Mouse (Mus musculus) heart, embryonic 11.5 days (tissue): ENCODE data around the gene Mex3a. TPM values are rescaled to one million over a fixed set of nuclear protein-coding genes. Genes with fewer than 3 reads are reported as not detected.
"Not testable (repeated sequence)": the region's sequence is repeated elsewhere in the genome, so short reads cannot be mapped to it uniquely, and the experiment has no call there.

Experiments
- ATAC-seq: fragments of 200-750 bp; cut with Nextera tagmentation; replicated peaks from 2 replicates; pipeline ENCODE4 v1.8.0; 2017; ENCODE audit warnings: moderate library complexity; ENCODE audit not compliant: insufficient number of reproducible peaks, low FRiP score, low TSS enrichment
- H3K27ac ChIP-seq: fragments of 300-500 bp; sonication (generic); 2 replicates; pipeline ENCODE4 v1.5.1; 2014; ENCODE audit warnings: mild to moderate bottlenecking, low read depth, low read length
- H3K27me3 ChIP-seq: fragments of 300-500 bp; sonication (generic); 2 replicates; pipeline ENCODE4 v1.6.1; 2014; ENCODE audit warnings: mild to moderate bottlenecking, low read length, mixed read lengths; ENCODE audit not compliant: control insufficient read depth, insufficient read depth
- H3K36me3 ChIP-seq: fragments of 300-500 bp; sonication (generic); 2 replicates; pipeline ENCODE4 v1.6.1; 2014; ENCODE audit warnings: mild to moderate bottlenecking, low read length, moderate library complexity, mixed read lengths; ENCODE audit not compliant: control insufficient read depth, insufficient read depth
- H3K4me1 ChIP-seq: fragments of 300-500 bp; sonication (generic); 2 replicates; pipeline ENCODE4 v1.6.1; 2014; ENCODE audit warnings: low read length; ENCODE audit not compliant: control insufficient read depth, insufficient read depth
- H3K4me2 ChIP-seq: fragments of 300-500 bp; sonication (generic); 2 replicates; pipeline ENCODE4 v1.6.1; 2014; ENCODE audit warnings: mild to moderate bottlenecking, moderate library complexity
- H3K4me3 ChIP-seq: fragments of 300-500 bp; sonication (generic); 2 replicates; pipeline ENCODE4 v1.5.1; 2014; ENCODE audit warnings: low read depth, low read length
- H3K9ac ChIP-seq: fragments of 300-500 bp; sonication (generic); 2 replicates; pipeline ENCODE4 v1.6.1; 2014; ENCODE audit warnings: mild to moderate bottlenecking, low read depth, low read length, moderate library complexity
- H3K9me3 ChIP-seq: fragments of 300-500 bp; sonication (generic); replicated peaks from 2 replicates; pipeline ENCODE4 v1.6.1; 2016; ENCODE audit warnings: low read length; ENCODE audit not compliant: control insufficient read depth
- WGBS: fragments of 180-500 bp; shearing (Covaris S2); extraction: QIAGEN DNeasy Blood & Tissue Kit; methylation state at CpG from one replicate; pipeline ENCODE4 v1.1.7; 2014; ENCODE audit not compliant: insufficient replicate concordance; 5-methylcytosine and 5-hydroxymethylcytosine counted together
- polyA plus RNA-seq: library from polyadenylated mRNA; unstranded; fragments of >200 nt; fragmentation: Nextera tagmentation; extraction: Ambion mirVana; gene quantifications from 2 replicates; pipeline ENCODE4 v1.2.1, GENCODE M21; 2014

Mex3a gene
- polyA plus RNA-seq, 1 experiment from 2014 or later, result 16.9 TPM

DNA sequence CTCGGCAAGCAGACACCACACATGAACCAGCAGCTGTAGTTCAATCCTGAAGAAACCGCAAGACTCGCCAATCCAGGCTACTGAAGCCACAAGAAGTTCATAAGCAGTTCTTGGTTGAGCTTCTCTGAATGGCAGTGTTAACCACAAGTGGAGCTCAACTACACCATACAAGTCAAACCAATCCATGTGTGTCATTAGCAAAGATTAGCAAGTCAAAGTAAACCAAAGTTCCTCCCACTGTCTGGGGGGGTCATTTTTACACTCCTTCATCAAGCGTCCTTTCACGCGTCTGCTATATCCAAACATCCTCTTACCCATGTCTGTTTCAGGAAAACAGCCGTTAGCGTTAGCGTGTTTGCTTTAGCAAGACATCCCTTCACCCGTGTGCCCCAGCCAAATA, 38.1 kb downstream of the Mex3a start:
- Histone ChIP-seq H3K4me3 (no peak overlapping the region), H3K36me3 (peaks cover 41% of the 10 kb centered on the region), H3K9ac (no peak overlapping the region), H3K9me3 (no peaks in the 10 kb centered on the region), H3K4me2 (no peak overlapping the region), H3K4me1 (no peaks in the 10 kb centered on the region), H3K27ac (no peak overlapping the region), H3K27me3 (no peaks in the 10 kb centered on the region)
- WGBS, result 90% methylated on average over 10 of the region's 10 CpGs
- ATAC-seq, result no peak

DNA sequence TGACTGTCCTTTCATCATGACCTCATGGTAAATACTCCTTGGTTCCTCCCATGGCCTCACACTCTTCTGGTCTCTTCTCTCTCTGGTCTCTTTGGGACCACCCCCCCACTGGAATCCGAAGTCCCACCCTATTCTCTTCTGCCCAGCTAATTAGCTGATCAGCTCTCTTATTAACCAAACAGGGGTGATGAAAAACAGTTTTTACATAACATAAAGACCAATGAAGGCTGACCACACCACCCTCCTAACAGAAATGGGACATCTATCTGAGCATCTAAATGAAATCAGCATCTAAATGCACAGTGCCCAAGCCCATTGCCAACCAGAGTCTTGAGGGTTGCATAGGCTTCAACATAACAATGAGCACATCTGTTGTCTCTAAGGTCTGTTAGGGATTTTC, 39.7 kb downstream of the Mex3a start:
- Histone ChIP-seq H3K9me3 (no peaks in the 10 kb centered on the region), H3K27ac (no peak overlapping the region), H3K27me3 (no peaks in the 10 kb centered on the region), H3K9ac (no peak overlapping the region), H3K36me3 (peaks cover 29% of the 10 kb centered on the region), H3K4me2 (no peak overlapping the region), H3K4me3 (no peak overlapping the region), H3K4me1 (no peaks in the 10 kb centered on the region)
- WGBS, result 70% methylated on average over 1 of the region's 1 CpGs
- no peak for ATAC-seq

DNA sequence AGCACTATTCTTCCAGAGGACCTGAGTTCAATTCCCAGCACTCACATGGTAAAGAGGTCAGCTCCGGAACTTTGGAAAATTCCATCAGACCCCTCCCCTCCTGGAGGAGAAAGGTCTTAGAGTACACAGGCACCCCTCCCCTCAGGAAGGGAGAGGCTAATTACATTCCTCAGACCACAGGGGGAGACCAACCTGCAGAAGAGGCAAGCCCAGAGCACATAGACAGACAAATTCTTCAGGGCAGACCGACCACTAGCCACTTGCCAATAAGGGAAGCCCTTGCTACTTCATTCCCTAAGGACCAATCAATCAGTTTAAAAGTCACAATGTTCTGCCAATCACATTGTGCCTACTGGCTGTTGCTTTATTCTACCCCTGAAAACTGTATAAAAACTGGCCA, 40.6 kb downstream of the Mex3a start:
- no peak for ATAC-seq
- WGBS, result 82% methylated on average over 2 of the region's 2 CpGs
- no peak overlapping the region for H3K4me2 ChIP-seq

DNA sequence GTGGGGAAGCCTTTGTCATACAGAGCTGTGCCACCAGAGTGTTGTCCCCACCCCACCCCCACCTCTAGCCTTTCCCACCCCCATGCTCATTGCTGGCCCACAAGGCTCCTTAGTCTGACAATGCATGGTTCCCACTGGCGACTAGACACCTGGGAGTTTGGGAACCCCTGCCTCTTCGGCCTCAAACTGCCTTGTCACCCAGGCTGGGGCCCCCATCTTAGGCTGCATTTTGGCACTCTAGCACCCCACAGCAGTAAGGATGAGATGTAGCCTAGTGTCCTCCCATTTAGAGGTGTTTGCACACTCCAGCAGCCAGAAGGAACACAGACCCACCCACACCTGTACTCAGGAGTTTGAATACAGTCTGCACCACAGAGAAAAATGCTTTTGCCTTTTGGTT, 41.6 kb downstream of the Mex3a start:
- ATAC-seq, result no peak
- 80% methylated on average over 2 of the region's 2 CpGs for WGBS

More for the DNA sequence above, 40.6 kb downstream of the Mex3a start:
- H3K27me3 ChIP-seq, result no peaks in the 10 kb centered on the region
- no peak overlapping the region for H3K27ac ChIP-seq
- no peak overlapping the region for H3K9ac ChIP-seq
- peaks cover 23% of the 10 kb centered on the region for H3K36me3 ChIP-seq
- H3K9me3 ChIP-seq, result no peaks in the 10 kb centered on the region
- H3K4me3 ChIP-seq, result no peak overlapping the region
- no peaks in the 10 kb centered on the region for H3K4me1 ChIP-seq

DNA sequence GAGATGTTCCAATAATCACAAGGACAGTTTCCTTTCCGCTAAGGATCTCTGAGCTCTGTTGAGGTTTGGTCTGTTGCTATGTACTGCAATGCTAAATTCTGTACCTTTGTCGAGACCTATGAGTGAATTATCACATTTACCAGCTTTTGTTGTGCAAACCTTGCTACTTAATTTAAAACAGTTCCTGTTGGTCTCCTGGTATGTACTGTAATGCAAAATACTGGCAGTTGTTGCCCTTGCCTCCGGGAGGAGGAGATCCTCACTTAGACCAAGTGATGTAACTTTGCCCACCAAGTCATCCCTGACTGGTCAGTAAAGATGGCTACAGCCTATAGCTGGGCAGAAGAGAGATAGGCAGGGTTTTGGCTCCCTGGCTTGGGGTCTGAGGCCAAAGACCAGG, 43.3 kb downstream of the Mex3a start, which contains the start of gene Ssr2:
Gene Ssr2 (plus strand): TSS at position 337 of the 400 bp plus-strand sequence.
- 74% methylated on average over 3 of the region's 3 CpGs for WGBS
- no peak for ATAC-seq
- Histone ChIP-seq H3K4me3 (no peak within 1 kb of the TSS), H3K4me1 (peaks cover 4% of the 10 kb centered on the region), H3K9ac (no peak within 1 kb of the TSS), H3K4me2 (no peak within 1 kb of the TSS), H3K27me3 (no peaks in the 10 kb centered on the region), H3K9me3 (no peaks in the 10 kb centered on the region), H3K36me3 (no peaks in the 10 kb centered on the region), H3K27ac (no peak within 1 kb of the TSS)

More for the DNA sequence above, 41.6 kb downstream of the Mex3a start:
- H3K4me1 ChIP-seq, result no peaks in the 10 kb centered on the region
- H3K36me3 ChIP-seq, result peaks cover 13% of the 10 kb centered on the region
- H3K4me3 ChIP-seq, result no peak overlapping the region
- H3K9ac ChIP-seq, result no peak overlapping the region
- no peak overlapping the region for H3K27ac ChIP-seq
- no peaks in the 10 kb centered on the region for H3K9me3 ChIP-seq
- H3K27me3 ChIP-seq, result no peaks in the 10 kb centered on the region
- H3K4me2 ChIP-seq, result no peak overlapping the region

DNA sequence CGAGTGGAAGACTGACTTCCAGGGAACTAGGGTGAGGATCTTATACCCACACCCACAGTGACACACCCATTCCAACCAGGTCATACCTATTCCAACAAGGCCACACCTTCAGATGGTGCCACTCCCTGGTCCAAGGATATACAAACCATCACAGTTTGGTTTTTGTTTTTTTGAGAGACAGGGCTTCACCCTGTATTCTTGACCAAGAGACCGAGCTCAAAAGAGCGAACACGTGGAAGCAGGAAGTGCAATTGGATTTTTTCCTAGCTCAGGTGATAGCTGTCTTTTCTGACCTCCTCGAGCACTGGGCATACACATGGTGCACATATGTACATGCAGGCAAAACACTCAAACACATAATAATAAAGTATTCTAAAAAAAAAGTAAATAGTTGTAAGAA, 45.7 kb downstream of the Mex3a start:
- not testable (repeated sequence) for ATAC-seq, H3K27ac ChIP-seq, H3K36me3 ChIP-seq, H3K27me3 ChIP-seq, H3K4me1 ChIP-seq, H3K9me3 ChIP-seq, H3K4me2 ChIP-seq, H3K9ac ChIP-seq, H3K4me3 ChIP-seq
- WGBS, result 81% methylated on average over 5 of the region's 5 CpGs

DNA sequence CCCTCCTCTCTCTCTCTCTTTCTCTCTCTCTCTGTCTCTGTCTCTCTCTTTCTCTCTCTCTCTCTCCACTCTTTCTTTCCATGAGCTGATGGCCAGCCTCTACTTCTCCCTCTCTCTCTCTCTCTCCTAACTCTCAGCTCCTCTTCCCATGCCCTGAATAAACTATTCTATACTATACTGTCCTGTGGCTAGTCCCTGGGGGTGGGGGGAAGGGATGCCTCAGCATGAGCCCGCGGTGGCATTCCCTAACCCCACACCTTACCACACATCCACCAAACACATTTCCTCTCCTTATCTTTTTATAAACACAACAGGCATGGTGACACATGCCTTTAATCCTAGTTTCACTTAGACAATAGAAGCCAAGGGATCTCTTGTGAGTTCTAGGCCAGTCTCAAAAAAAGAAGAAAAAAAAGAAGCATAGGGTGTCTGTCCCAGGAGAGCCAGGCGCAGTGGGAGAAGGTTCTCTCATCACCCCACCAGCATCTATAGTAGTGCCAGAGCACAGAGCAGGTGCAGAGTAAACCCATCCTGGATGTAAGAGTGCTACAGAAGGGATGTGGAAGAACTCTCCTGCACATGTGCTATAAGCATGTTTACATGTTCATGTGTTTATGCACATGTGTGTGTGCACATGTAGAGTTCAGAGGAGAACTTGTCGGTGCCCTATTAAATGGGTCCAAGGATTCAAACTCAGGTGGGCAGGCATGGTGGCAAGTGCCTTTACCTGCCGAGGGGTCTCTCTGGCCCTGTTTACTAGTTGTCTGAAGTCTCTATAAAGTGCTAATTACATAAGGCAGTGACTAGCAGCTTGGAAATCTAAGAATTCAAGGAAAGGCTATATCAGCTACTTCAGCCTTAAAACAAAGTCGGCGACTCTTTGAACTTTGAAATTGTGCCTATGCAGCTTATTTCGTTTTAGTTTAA, 46.6 kb downstream of the Mex3a start:
- 37% methylated on average over 8 of the region's 8 CpGs for WGBS
- Histone ChIP-seq H3K9me3 (no peaks in the 10 kb centered on the region), H3K27ac (0 out of 2 replicates have a peak overlapping the region, but pooled peaks have one; percentile 35), H3K4me3 (peak overlapping the region; percentile 87), H3K4me1 (peaks cover 4% of the 10 kb centered on the region), H3K27me3 (no peaks in the 10 kb centered on the region), H3K36me3 (no peaks in the 10 kb centered on the region; the same call in 1 of the 2 replicates), H3K4me2 (peak overlapping the region; percentile 91), H3K9ac (peak overlapping the region; percentile 87)
- no peak for ATAC-seq

DNA sequence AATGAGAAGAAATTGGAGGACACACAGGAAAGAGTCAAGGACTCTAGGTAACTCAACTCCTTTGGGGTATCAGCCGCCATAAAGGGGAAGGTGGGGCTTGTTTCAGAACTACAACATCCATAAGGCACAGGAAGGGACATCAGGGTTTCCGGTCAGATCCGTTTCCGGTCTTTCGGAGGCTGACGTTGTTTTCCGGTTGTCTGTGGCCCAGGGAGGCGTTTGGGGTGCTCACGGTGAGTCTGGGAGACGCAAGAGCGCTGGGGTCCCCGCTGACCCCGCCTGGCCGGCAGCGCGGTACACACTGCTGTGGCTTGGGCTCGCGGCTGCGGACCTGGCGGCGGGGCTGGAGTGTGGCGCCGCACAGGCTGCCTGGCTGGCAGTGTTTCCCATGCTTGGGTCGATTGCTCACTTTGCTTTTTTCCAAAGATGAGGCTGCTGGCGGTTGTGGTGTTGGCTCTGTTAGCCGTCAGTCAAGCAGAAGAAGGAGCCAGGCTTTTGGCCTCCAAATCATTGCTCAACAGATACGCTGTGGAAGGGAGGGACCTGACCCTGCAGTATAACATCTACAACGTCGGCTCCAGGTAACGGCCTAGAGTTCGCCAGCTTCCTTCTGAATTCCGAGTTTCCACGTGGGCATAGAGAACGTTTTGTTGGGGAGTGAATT, 47.4 kb downstream of the Mex3a start:
- Histone ChIP-seq H3K4me2 (peak overlapping the region; percentile 91), H3K27me3 (no peaks in the 10 kb centered on the region), H3K9me3 (no peaks in the 10 kb centered on the region), H3K27ac (0 out of 2 replicates have a peak overlapping the region, but pooled peaks have one; percentile 35), H3K4me3 (peak overlapping the region; percentile 87), H3K36me3 (no peaks in the 10 kb centered on the region; the same call in 1 of the 2 replicates), H3K4me1 (peaks cover 4% of the 10 kb centered on the region), H3K9ac (peak overlapping the region; percentile 87)
- peak; percentile 70; the same call in 1 of the 2 replicates for ATAC-seq
- WGBS, result under 1% methylated on average over 34 of the region's 34 CpGs
